ENCODE assay signal across 20 mouse cellular contexts in genomic region chr16:50289764-50290163, GRCm38 (mm10).
"Had no signal": no experiment of that assay in that cellular context is flagged by ENCODE, and none has a peak within 500 bp of the region (broad histone marks: within the 10 kb centered on the region; RNA-seq: fewer than 3 reads in every experiment).

No protein-coding gene starts in this region.

- DNase-seq: kidney, adult 9 months; kidney, postnatal 14 days; kidney, postnatal 4 days; layer of hippocampus, adult 9-11 months; layer of hippocampus, postnatal 36 days; liver, embryonic 13.5 days; lung, adult 2 months; retina, postnatal 1 day; right cerebral cortex, postnatal 25 days; spleen, adult 18-20 months; thymus, postnatal 36 days had no signal

- H3K36me3 ChIP-seq: liver, embryonic 13.5 days; midbrain, embryonic 10.5 days; midbrain, embryonic 13.5 days; neural tube, embryonic 13.5 days; stomach, embryonic 15.5 days had no signal

- ATAC-seq: midbrain, embryonic 13.5 days; midbrain, embryonic 16.5 days had no signal

- H3K27ac ChIP-seq: layer of hippocampus, adult 2 months; left cerebral cortex, adult 2 months; liver, embryonic 13.5 days; midbrain, embryonic 10.5 days; midbrain, embryonic 13.5 days; neural tube, embryonic 13.5 days; stomach, embryonic 15.5 days had no signal

- H3K27me3 ChIP-seq: liver, embryonic 13.5 days; megakaryocyte, embryonic 14.5 days; midbrain, embryonic 13.5 days; neural tube, embryonic 13.5 days; stomach, embryonic 15.5 days had no signal

- H3K4me3 ChIP-seq: layer of hippocampus, adult 2 months; left cerebral cortex, adult 2 months; liver, embryonic 13.5 days; megakaryocyte, embryonic 14.5 days; midbrain, embryonic 10.5 days; midbrain, embryonic 13.5 days; myocyte; neural tube, embryonic 13.5 days; stomach, embryonic 15.5 days had no signal

- H3K4me1 ChIP-seq: liver, embryonic 13.5 days; midbrain, embryonic 10.5 days; midbrain, embryonic 13.5 days; neural tube, embryonic 13.5 days; stomach, embryonic 15.5 days had no signal

- H3K9me3 ChIP-seq: liver, embryonic 13.5 days; megakaryocyte, embryonic 14.5 days; midbrain, embryonic 10.5 days; midbrain, embryonic 13.5 days; neural tube, embryonic 13.5 days; stomach, embryonic 15.5 days had no signal

- H3K9ac ChIP-seq: liver, embryonic 13.5 days; midbrain, embryonic 13.5 days; neural tube, embryonic 13.5 days; stomach, embryonic 15.5 days had no signal

- H3K4me2 ChIP-seq: liver, embryonic 13.5 days; midbrain, embryonic 13.5 days; neural tube, embryonic 13.5 days; stomach, embryonic 15.5 days had no signal
